Mouse (Mus musculus) stomach, postnatal 0 days (tissue): ENCODE measurements around the gene Trak1. TPM values are rescaled to one million over a fixed set of nuclear protein-coding genes. Genes with fewer than 3 reads are reported as not detected.

ENCODE experiments used
- ATAC-seq: fragments of 200-750 bp; cut with Nextera tagmentation; 2 replicates; pipeline ENCODE4 v1.8.0; 2017; ENCODE audit not compliant: low FRiP score, low TSS enrichment
- DNase-seq: peaks from one replicate; pipeline ENCODE4 v3.0.0-alpha.2; 2016; ENCODE audit warnings: low spot score
- H3K27ac ChIP-seq: fragments of 300-500 bp; sonication (generic); replicated peaks from 2 replicates; pipeline ENCODE4 v1.5.1; 2014; ENCODE audit warnings: mild to moderate bottlenecking, control low read depth
- H3K27me3 ChIP-seq: fragments of 300-500 bp; sonication (generic); 2 replicates; pipeline ENCODE4 v1.6.1; 2014; ENCODE audit warnings: low read length; ENCODE audit not compliant: control insufficient read depth, insufficient read depth
- H3K36me3 ChIP-seq: fragments of 300-500 bp; sonication (generic); 2 replicates; pipeline ENCODE4 v1.6.1; 2014; ENCODE audit warnings: low read length, mixed read lengths; ENCODE audit not compliant: control insufficient read depth, insufficient read depth
- H3K4me1 ChIP-seq: fragments of 300-500 bp; sonication (generic); replicated peaks from 2 replicates; pipeline ENCODE4 v1.6.1; 2014; ENCODE audit warnings: antibody characterized with exemption; ENCODE audit not compliant: control insufficient read depth, insufficient read depth
- H3K4me2 ChIP-seq: fragments of 300-500 bp; sonication (generic); replicated peaks from 2 replicates; pipeline ENCODE4 v1.6.1; 2014; ENCODE audit warnings: low read depth, mild to moderate bottlenecking, control low read depth, moderate library complexity
- H3K4me3 ChIP-seq: fragments of 300-500 bp; sonication (generic); 2 replicates; pipeline ENCODE4 v1.5.1; 2014; ENCODE audit warnings: low read depth, low read length, control low read depth
- H3K9ac ChIP-seq: fragments of 300-500 bp; sonication (generic); 2 replicates; pipeline ENCODE4 v1.6.1; 2014; ENCODE audit warnings: mild to moderate bottlenecking, low read length, control low read depth, mixed read lengths
- H3K9me3 ChIP-seq: fragments of 300-500 bp; sonication (generic); 2 replicates; pipeline ENCODE4 v1.6.1; 2016; ENCODE audit warnings: low read length; ENCODE audit not compliant: control insufficient read depth
- CTCF ChIP-seq: IDR thresholded peaks from 2 replicates; pipeline ENCODE4 v1.5.1; 2016; ENCODE audit warnings: antibody characterized with exemption, low read depth, mild to moderate bottlenecking, moderate library complexity
- EP300 ChIP-seq: optimal IDR thresholded peaks from 2 replicates; pipeline ENCODE3; 2016; ENCODE audit warnings: antibody characterized with exemption
- WGBS: fragments of 180-500 bp; shearing (Covaris S2); extraction: QIAGEN DNeasy Blood & Tissue Kit; methylation state at CpG from one replicate; pipeline ENCODE4 v1.1.7; 2014; 5-methylcytosine and 5-hydroxymethylcytosine counted together
- polyA plus RNA-seq: library from polyadenylated mRNA; unstranded; fragments of >200 nt; fragmentation: Nextera tagmentation; extraction: Ambion mirVana; gene quantifications from 2 replicates; pipeline ENCODE4 v1.2.1, GENCODE M21; 2015

Trak1 gene
- polyA plus RNA-seq, 1 experiment from 2014 or later: 24.0 TPM

DNA sequence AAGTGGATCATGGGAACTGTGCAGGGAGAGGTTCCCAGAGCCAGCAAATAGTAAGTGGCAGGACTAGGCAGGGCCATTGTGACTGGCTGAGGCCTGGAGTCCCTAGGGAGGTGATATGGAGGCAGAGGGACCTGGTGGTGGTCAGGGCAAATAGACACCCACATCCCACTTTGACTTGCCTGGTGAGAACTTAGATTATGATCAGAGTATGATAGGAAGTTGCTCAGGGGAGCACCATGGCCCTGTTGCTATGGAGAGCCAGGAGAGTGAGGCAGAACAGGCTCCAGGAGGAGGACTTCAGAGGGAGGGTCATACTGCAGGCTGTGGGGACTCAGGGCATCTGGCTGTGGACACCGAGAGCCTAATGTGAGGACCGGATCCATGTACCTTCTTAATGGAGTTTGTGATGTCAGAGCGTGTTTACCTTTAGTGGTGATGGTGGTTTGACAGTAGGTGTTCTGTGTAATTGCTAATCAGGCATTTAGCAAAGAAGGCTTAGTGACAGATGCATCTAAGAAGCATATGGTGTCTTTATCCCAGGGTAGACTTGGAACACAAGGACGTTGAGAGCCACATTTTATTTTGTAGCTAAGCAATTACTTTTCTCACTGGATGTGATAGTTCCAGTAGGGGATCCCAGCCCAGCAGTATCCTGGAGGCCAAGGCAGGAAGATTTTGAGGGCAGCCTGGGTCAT is 18.7 kb downstream of the Trak1 start:
- Histone ChIP-seq H3K4me3 (no peak overlapping the region), H3K36me3 (no peaks in the 10 kb centered on the region), H3K9me3 (no peaks in the 10 kb centered on the region), H3K9ac (no peak overlapping the region), H3K4me1 (peaks cover 20% of the 10 kb centered on the region), H3K27me3 (no peaks in the 10 kb centered on the region), H3K27ac (peak overlapping the region; percentile 61; the same call in 1 of the 2 replicates), H3K4me2 (no peak overlapping the region)
- no peak for DNase-seq
- TF ChIP-seq EP300 (no peak), CTCF (no peak)
- WGBS: 72% methylated on average over 4 of the region's 4 CpGs
- ATAC-seq: no peak

DNA sequence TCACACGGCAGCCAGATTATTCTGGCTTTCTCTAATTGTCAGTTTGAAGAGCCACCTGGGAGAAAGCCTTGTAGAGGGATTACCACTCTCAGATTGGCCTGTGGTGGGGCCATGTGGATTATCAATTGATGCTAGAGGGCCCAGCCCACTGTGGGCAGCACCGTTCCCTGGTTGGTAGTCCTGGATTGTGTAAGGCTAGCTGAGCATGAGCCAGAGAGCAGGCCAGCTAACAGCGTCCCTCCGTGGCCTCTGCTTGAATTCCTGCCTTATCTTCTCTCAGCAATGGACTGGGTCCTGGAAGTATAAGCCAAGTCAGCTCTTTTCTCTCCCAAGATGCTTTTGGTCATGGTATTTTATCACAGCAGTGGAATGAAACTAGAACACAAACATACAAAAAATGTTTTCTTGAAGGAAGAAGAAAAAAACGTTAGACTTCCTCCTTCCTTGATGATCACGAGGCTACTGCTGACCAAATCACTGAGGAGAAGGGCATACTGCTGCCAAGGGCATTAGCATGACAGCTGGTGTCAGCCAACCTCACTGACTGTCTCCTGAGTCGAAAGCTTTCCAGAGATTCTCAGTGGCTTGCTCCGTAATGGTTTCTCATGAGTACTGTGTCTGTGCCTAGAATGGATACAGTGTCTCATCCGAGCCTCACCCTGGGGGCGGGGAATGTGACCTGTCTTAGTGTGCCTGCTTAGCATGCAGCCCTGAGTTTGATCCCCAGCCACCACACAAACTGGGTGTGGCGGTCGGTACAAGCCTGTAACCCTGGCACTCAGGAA is 19.5 kb downstream of the Trak1 start:
- Histone ChIP-seq H3K9me3 (no peaks in the 10 kb centered on the region), H3K27ac (peak overlapping the region; percentile 67), H3K4me3 (no peak overlapping the region), H3K27me3 (no peaks in the 10 kb centered on the region), H3K9ac (no peak overlapping the region), H3K36me3 (0 out of 2 replicates have a peak, but pooled peaks cover 2% of the 10 kb centered on the region), H3K4me1 (peaks cover 20% of the 10 kb centered on the region), H3K4me2 (no peak overlapping the region)
- DNase-seq: no peak
- ATAC-seq: peak; percentile 32; the same call in 1 of the 2 replicates
- WGBS: 51% methylated on average over 12 of the region's 12 CpGs
- TF ChIP-seq CTCF (peak; percentile 31), EP300 (no peak)

DNA sequence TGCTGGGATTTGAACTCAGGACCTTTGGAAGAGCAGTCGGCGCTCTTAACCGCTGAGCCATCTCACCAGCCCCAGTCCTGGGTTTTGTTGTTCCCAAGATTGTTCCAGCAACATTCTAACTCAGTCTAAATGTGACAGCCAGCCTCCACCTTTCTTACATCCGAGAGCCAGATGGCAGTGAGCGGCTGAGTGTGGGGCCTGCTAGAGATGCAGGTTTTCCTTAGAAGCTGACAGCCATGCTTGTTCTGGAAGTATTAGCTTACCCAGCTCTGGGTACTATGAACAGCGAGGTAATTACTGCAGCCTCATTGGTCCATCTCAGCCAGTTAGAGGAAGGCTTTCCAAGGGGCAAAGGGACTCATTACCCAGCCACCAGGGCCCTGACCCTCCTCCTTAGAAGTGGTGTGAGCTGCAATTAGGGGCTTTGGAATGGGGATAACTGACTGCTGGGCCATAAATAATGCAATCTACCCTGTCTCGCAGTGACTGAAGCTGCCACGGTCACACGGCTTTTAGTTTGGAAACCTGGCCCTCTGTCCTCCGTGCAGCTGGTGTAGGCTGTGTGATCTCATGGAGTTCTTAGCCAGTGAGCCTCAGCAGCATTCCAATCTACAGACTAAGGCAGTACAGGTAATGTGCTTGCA is 22.1 kb downstream of the Trak1 start:
- Histone ChIP-seq H3K4me2 (no peak overlapping the region), H3K4me1 (peaks cover 13% of the 10 kb centered on the region), H3K9ac (no peak overlapping the region), H3K4me3 (no peak overlapping the region), H3K36me3 (0 out of 2 replicates have a peak, but pooled peaks cover 5% of the 10 kb centered on the region), H3K9me3 (no peaks in the 10 kb centered on the region), H3K27me3 (no peaks in the 10 kb centered on the region), H3K27ac (no peak overlapping the region)
- WGBS: 77% methylated on average over 10 of the region's 10 CpGs
- ATAC-seq: no peak
- DNase-seq: no peak
- TF ChIP-seq EP300: no peak
- TF ChIP-seq CTCF: no peak

DNA sequence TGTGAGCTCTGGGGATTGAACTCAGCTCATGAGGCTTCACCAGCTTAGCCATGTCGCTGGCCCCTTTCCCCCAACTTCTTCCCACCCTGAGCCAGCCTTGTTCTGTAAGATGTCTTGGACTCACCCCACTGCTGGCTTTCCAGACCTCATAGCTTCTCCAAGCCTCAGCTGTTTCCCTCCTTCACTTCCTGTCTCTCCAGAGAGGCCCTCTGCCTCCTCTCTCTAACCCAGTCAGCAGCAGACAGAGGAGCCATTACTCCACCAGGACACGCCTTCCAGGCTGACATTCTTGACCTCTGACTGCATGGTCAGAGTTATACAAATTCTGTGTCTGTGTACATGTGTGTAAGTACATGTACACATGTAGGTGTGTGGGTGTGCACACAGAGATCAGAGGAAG is 23.1 kb downstream of the Trak1 start:
- DNase-seq: no peak
- H3K4me3 ChIP-seq: no peak overlapping the region
- no peak overlapping the region for H3K4me2 ChIP-seq
- H3K9me3 ChIP-seq: no peaks in the 10 kb centered on the region
- 54% methylated on average over 2 of the region's 2 CpGs for WGBS
- peaks cover 10% of the 10 kb centered on the region for H3K4me1 ChIP-seq
- no peaks in the 10 kb centered on the region for H3K27me3 ChIP-seq
- ATAC-seq: peak; percentile 33; the same call in 1 of the 2 replicates
- TF ChIP-seq EP300 (no peak), CTCF (no peak)
- H3K36me3 ChIP-seq: 0 out of 2 replicates have a peak, but pooled peaks cover 5% of the 10 kb centered on the region
- no peak overlapping the region for H3K27ac ChIP-seq
- no peak overlapping the region for H3K9ac ChIP-seq

DNA sequence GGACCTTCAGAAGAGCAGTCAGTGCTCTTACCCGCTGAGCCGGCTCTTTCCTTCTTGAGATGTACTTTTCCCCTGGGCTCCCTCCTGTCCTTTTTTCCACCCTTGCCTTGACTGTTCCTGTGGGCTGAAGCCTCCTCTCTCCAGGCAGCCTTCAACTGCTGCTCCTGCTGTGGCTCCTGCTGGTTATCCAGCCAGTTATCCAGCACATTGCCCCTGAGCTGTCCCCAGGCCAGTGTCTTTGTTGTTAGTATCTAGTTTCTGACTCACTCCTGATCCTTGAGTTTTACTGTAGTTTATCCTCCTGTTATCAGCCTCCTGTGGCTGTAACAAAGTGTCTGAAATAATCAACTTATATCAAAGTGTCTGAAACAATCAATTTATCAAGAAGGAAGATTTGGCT is 23.8 kb downstream of the Trak1 start:
- H3K36me3 ChIP-seq: 0 out of 2 replicates have a peak, but pooled peaks cover 5% of the 10 kb centered on the region
- H3K4me3 ChIP-seq: no peak overlapping the region
- 84% methylated on average over 2 of the region's 2 CpGs for WGBS
- H3K27me3 ChIP-seq: no peaks in the 10 kb centered on the region
- H3K9me3 ChIP-seq: no peaks in the 10 kb centered on the region
- H3K27ac ChIP-seq: no peak overlapping the region
- H3K4me2 ChIP-seq: no peak overlapping the region
- TF ChIP-seq CTCF (no peak), EP300 (no peak)
- no peak for DNase-seq
- ATAC-seq: no peak
- no peak overlapping the region for H3K9ac ChIP-seq
- peaks cover 8% of the 10 kb centered on the region for H3K4me1 ChIP-seq
